12 mouse cellular contexts compared by ENCODE assay signal in the genomic region with DNA sequence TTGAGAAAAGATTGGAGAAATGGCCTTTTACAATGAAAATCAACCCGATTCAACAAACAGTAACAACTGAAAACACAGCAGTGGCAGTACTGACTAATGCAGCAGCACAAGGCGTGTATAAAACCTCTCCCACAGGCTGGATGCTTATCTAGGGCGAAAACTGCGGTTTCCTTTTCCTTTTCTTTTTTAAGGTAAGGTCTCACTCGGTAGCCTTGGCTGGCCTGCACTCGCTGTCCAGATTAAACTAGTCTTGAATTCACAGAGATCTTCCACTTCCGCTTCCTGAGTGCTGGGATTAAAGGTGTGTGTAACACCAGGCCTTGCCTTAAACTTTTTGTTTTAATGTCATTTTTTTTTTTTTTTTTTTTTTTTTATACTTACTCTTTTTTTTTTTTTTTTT.
"Had no signal": no experiment of that assay in that cellular context is flagged by ENCODE, and none has a peak within 500 bp of the region (broad histone marks: within the 10 kb centered on the region; RNA-seq: fewer than 3 reads in every experiment).

No protein-coding gene starts in this region.

- DNase-seq: gastrocnemius, postnatal 14 days; gastrocnemius, postnatal 36 days; heart, adult 18-20 months; heart, postnatal 10 days; heart, postnatal 4 days; kidney, adult 18-20 months; kidney, adult 8-10 months; kidney, postnatal 10 days; kidney, postnatal 25 days; kidney, postnatal 4 days; liver; liver, embryonic 13.5 days had no signal
